Mouse (Mus musculus) naive thymus-derived CD4-positive, alpha-beta T cell, adult 2 months (primary cell): Measurements from ENCODE around the gene Cdkl1.

Source experiments
- DNase-seq: peaks from one replicate; pipeline ENCODE4 v3.0.0-alpha.2; 2011; ENCODE audit warnings: low read depth

The Cdkl1 gene

DNA sequence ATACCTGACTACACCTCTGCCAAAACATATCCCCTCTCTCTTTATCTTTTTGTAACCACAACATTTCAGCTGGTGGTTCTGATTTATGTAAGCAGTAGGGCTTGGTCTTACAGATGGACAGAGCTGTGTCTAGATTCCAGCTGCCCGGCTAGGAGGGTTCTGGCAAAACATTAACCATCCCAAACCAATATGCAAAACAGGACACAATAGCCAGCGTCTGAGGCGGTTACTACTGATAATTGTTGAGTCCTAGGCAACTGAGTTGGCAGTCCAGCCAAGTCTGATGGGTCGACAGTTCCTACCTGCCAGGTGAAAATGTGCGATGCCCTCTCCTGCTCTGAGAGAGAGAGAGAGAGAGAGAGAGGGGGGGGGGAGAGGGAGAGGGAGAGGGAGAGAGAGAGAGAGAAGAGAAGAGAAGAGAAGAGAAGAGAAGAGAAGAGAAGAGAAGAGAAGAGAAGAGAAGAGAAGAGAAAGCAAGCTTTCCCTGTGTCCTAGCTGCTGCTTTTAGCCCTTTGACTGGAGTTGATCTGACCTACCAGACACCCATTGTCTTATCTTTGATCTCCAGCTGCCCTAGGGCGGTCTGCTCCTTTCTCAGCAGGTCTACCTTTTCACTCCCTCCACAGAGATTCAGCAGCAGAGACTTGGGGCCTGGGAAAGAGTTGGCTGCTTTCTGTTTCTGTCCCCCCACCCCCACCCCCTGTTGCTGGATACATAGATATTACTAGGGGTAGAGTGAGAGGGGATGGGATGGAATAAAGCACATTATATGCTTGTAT lies 7.6 kb downstream of the Cdkl1 start:
- no peak for DNase-seq

DNA sequence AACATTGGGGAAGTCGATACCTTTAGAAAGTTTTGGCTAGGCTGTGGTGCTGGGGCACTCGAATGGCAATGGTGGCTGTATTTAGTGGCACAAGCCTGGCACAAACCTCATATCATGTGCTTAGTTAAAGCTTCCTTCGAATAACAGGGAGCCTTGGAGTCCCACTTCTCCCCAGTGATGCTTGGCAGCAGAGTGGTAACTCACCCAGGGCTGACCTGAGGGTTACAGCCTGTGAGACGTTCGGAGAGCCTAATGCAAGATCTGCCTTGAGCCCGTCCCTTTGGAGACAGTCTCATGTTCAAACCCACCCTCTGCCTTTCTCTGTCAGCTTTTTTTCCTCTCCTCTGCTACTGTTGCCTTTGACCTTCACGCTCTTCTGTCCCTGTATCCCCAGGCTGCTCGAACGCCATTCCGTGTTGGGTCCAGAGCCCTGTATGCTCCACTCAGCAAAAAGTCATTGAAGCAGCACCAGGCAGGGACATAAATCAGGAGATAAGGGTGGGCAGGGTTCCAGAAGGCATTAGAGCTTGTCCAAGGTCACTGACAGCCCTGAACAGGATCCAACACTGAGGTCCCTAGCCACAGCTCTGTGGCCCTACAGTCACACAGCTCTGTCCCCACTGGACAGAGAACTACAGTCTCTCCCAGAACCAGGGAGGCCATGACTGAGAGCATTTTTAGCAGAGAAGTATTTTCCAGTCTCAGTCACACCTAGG lies 9.0 kb downstream of the Cdkl1 start:
- no peak for DNase-seq

DNA sequence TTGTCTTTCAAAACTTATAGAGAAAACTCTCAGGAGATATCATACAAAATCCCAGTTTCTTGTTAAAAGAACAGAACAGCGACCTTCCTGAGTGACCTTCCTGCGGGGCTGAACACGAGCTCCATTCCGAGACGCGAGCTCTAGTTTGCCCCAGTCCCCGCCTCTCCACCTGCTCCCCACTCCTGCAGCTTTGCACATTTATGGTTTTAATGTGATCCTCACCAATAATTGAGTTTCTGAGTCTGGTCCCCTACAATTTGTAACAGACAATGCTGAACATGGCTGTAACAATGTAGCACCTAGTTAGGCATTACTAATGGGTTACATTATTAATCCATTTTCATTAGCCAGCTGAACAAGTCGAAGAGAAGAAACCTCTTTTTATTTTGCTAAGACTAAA lies 9.6 kb downstream of the Cdkl1 start:
- no peak for DNase-seq

GRCm38 (mm10) chr12:69777957-69778356 lies 13.1 kb downstream of the Cdkl1 start:
- no peak for DNase-seq

DNA sequence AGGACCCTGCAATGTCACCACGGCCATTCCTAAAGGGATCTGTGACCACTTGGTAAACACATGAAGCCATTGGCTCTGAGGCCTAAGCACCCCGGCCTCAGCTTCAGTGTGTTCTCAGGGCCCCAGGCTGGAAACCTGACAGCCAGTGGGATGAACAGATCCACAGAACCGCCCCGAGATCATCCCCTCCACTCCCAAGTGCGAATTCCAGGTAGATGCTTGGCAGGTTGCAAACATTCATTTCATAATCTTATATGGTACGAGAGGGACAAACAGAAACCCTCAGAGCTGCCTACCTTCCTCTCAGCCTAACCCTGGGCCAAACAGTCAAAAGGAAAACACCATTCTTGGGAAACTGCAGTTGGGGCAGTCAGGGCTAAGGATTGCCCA lies 13.7 kb downstream of the Cdkl1 start:
- DNase-seq: no peak

- no peak for DNase-seq
Measured at GRCm38 (mm10) chr12:69776607-69777340, 14.3 kb downstream of the Cdkl1 start.

DNA sequence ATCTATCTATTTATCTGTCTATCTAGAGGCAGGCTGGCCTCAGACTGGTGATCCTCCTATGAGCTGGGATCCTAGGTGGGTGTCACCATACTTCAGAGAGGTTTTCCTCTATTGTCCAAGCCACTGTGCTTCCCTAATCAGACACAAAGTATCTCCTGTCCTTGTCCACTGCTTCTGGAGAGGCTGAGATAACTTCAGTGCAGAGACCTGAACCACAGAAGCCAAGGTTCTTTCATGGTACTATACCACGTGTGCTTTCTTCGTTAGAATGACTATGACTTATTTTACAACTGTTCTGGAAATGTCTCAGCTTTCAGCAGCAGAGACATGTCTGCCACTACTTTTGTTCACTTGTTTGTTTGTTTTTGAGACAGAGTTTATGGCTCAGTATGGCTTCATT lies 22.2 kb downstream of the Cdkl1 start:
- DNase-seq: no peak

GRCm38 (mm10) chr12:69767476-69768258 lies 23.4 kb downstream of the Cdkl1 start:
- DNase-seq: no peak

GRCm38 (mm10) chr12:69766185-69766904 lies 24.7 kb downstream of the Cdkl1 start:
- DNase-seq: no peak

- no peak for DNase-seq
Measured at GRCm38 (mm10) chr12:69765543-69765942, 25.5 kb downstream of the Cdkl1 start.

DNA sequence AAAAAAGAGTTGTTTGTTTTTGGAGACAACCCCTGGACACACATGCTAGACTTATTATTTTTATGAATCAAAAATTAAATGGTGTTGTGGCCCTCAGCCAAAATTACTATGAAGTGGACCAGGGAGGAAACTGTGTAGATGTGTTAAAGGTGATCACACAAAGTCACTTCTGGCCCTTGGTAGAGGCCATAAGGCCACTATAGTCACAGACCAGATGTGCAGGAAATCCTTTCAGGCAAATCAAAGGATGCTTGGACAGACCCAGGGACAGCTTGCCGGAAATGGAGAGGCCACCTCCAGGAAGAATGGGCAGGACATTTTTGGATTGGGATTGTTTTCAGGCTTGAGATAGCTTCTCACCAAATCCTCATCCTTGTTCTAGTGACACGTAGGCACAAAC lies 29.5 kb downstream of the Cdkl1 start:
- DNase-seq: no peak

DNA sequence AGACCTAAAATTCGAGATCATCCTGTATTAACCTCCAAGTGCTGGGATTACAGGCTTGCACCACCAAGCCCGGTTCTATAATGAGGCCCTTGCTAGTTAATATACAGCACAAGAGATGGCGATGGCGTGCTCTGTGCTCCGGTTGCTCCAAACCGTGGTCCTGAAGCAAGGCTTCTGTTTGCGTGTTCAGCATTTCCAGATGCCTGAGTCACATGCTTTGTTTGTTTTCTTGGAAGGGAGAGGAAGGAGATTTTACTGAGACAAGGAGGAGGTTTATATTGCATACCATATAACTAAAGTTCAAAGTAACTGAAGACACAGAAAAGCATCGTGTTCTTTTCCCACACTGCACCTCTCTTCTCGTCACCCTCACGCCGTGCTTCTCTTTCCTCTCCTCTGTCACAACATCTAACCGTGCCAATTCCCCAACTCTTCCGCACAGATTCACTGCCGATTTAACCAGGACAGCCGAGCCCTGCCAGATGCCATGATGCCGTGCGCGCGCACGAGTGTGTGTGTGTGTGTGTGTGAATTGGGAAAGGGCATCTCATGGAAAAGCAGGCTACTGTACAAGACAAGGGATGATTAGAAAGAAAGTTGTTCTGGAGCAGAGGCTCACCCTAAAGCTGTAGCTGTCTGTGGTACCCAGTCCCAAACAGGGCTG lies 30.2 kb downstream of the Cdkl1 start:
- DNase-seq: no peak

DNA sequence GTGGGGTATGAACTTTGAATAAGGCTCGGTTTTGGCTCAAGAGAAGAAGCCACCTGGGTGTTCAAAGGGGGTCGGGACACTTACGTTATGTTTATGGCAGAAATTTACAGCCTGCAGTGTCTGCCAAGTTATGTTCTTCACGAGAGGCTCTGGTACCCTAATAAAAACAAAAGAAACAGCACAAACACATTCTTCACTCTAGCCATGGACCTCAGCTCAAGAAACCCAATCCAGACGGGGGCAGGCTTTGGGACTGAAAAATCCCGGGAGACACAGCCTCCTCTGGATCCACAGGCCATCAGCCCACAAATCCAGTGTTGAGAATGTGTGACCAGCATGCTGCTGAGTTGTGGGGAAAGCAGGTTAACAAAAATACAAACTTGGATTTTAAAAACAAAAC lies 31.1 kb downstream of the Cdkl1 start:
- DNase-seq: no peak

- DNase-seq: no peak
Measured at GRCm38 (mm10) chr12:69759267-69759885, 31.7 kb downstream of the Cdkl1 start.

- no peak for DNase-seq
Measured at GRCm38 (mm10) chr12:69758221-69759185, 32.6 kb downstream of the Cdkl1 start.

- peak; percentile 70 for DNase-seq
Measured at GRCm38 (mm10) chr12:69757418-69758141, 33.5 kb downstream of the Cdkl1 start.

- no peak for DNase-seq
Measured at GRCm38 (mm10) chr12:69756015-69756414, 35.1 kb downstream of the Cdkl1 start.

- no peak for DNase-seq
Measured at GRCm38 (mm10) chr12:69753936-69754335, 37.1 kb downstream of the Cdkl1 start.
